Mouse (Mus musculus): ENCODE measurements at regions not wholly inside any gene's neighbourhood (a gene's known extent, or its start where the extent isn't known, plus 50 kb on each side); places are given as distances from the start of the nearest gene placed in this dataset.

DNA sequence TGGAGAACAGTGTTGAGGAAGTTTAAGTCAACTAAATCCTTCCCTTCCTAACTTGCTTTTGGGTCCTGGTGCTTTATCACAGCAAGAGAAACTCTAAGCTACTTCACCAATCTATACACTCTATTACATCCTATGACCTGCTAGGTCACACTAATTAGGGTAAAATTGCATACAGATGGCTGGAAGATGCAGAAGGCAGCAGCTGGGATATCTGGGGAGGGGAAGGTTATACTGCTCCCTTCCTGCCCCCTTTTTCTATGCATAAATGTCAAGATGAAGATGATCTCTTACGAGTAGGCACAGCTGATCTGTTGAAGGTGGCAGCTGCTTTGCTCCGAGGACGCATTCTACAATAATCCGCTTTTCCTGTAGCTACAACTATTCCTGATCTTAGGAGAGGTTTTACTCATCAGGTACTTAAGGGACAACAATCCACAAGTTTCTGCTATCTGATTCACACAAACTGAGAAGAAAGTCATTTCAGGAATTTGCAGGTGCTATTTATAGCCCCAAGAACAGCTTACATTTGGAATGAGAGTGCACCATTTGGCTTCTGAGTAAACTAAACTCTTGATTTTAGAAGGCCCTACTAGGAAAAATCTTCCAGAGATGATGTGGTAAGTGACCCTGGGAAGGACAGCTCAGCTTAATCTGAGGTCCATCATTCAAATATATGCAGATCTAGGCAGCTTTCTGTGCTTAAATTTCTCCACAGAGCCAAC, 146.3 kb upstream of the Krr1 start:
- DNase-seq (ENCODE audit: low spot score in 2 of 2) = no peak

DNA sequence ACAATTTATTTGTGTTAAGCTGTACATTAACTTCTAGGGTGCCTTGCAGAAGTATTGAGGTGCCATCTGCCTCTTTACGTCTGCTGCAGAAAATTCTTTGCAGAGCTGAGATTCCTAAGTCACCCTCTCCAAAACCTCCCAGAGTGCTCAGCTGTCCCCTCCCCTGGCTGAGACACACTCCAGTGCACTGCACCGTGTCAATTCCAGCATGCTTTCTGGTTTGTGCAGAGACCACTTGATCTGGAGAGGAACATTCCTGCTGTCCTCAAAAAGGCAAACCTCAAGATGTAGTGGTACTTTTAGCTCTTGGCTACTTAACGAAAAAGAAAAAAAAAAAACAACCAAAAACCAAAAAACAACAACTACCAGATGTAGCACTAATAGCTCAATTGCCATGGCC, 145.2 kb upstream of the Krr1 start:
- no peak for DNase-seq (ENCODE audit: low spot score in 2 of 2)

DNA sequence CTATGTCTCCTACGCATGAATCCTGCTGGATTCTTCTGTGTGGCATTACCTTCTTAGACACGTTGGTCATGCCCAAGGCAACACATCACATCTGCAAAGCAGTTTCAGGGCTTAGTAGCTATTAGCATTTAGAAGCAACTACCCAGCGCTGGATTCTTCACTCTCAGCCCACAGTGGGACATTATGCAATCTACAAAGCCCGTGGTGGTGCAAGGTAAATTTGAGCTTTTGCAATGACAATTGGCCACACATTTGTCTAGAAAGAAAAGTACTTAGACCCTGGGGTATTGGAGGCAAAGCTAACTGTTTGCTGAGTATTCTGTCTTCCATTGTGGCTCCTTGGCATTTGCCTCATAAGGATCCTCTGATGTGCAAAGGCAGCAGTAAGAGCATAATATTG, 144.5 kb upstream of the Krr1 start:
- DNase-seq (ENCODE audit: low spot score in 2 of 2) = no peak

DNA sequence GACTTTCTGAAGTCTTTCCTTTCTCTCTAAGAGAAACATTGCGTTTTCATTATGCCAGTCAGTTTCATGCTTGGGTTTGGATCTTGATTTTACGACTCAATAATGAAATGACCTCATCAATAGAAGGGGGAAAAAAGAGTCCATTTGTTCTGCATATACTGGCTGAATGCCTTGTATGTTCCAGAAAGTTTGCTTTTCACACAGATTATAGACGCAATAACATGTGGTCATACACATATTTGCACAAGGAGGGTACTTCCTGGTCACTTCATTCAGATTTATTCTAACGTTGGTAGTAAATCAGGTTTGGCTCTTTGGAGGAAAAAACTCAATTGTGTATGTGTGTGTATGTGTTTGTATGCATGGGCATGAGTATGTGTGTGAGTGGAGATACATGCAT, 143.9 kb upstream of the Krr1 start:
- no peak for DNase-seq (ENCODE audit: low spot score in 2 of 2)

DNA sequence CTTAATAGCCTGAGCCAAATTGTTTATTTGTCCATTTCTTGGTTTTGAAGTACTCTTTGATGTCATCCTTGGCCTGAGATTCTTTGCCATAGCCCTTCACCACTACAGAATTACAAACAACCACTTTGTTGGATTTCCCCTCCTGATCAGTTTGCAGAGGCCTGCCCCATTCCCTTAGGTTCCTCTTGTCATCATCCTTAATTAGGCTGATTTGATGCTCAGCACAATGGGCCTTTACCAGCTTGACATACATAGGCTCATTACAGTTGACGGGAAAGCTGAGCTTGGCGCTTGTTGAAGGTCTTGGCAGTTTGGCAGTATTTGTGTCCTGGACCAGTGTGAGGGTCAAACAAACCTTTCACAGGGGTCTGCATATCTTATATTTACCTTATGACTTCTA, 143.2 kb upstream of the Krr1 start:
- no peak for DNase-seq (ENCODE audit: low spot score in 2 of 2)

DNA sequence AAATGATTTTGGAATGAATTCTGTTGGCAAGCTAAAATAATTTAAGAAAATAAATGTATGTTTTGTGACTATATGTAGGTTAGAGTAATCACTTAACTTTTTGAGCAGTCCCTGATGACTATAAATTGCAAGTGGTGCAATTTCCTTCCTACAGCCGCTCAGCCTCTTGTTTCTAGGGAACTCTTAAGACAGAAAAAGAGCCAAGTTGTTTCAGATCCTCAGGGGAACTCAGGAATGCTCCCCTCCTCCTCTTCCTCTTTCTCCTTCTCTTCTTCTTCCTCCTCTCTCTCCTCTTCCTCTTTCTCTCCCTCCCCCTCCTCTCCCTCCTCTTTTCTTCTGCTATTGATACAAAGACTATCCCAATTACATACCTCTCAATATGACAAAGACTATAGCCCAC, 141.4 kb upstream of the Krr1 start:
- no peak for DNase-seq (ENCODE audit: low spot score in 2 of 2)

DNA sequence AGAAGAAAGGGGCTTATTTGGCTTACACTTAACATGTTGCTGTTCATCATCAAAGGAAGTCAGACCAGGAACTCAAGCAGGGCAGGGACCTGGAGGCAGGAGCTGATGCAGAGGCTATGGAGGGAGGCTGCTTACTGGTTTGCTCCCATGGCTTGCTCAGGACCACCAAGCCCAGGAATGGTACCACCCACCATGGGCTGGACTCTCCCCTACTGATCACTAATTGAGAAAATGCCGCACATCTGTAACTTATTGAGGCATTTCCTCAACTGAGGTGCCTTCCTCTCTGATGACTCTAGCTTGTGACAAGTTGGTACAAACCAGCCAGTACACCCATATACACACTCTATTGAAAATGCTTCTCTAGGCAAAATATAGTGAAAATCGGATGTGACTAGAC, 138.9 kb upstream of the Krr1 start:
- DNase-seq (ENCODE audit: low spot score in 2 of 2) = no peak

DNA sequence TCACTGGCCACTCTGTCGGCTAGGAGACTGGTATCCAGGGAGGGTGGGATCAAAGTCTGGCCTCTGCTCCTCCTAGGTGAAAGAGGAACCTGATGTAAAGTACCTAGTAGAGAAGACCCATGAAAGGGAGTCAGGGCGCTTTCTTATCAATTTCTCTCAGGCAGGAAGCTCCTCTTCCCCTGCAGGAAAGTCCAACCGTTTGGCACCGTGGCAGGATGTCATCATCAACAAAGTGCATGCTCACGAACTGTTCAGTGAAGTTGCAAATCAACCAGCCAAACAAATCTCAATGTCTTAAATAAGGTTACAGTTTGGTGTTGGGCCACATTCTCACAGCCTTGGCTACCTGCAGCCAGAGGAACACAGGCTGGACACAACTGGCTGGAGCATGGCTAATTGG, 138.2 kb upstream of the Krr1 start:
- no peak for DNase-seq (ENCODE audit: low spot score in 2 of 2)

DNA sequence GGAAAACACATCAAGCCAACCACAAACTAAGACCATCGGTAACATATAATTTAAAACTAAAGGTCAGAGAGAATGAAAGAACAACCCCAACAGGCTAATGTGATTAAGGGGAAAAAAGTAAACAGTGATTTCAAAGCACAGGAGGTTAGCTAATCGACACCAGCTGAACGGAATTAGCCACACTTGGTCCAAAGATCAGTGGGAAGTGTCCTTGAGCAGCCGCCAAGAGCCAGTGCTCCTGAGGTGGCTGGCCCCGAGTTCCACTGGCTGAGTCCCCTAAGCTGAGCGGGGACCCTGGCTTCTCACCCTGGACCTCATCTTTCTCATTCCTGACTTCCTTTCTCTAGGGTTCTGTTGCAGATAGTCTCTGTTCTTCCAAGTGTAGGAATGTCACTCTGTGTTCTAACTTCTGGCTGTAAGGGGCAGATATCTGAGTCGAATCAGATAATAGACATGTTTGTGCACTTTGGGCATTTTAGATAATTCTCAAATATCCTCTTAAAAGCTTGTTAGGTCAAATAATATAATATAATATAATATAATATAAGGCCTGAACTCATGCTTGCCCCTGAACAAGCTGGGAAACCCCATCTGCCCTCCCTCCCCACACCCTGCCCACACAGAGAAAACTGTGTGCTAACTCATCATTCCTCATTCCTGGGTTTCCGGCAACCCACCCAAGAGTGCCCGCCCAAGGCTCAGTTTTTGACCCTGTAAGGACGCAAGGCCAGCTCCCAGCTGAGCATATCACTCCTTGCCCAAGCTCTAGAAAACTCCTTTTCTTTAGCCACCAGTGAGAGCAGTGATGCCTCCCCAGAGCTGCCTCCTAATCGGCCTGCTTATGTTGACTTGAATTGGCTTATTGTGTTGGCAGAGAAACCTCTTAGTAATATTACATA, 137.3 kb upstream of the Krr1 start:
- no peak for DNase-seq (ENCODE audit: low spot score in 2 of 2)

DNA sequence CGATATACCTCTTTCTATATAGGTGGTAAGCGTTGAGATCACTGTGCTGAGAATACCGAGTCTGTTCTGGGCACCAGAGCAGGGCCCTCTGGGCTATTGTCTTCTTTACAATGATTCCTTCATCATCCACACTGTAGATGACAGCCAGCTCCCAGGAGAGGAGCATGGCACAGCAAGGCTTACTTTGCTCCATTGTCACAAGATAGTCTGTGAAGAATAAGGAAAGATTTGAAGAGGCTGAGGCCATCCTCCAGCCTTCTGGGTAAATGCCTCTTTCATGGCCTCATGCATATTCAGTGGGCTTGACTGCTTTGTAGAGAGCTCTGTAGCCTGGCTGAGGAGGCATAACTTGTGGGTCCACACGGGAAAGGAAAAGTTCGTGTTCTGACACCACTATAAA, 136.3 kb upstream of the Krr1 start:
- no peak for DNase-seq (ENCODE audit: low spot score in 2 of 2)

DNA sequence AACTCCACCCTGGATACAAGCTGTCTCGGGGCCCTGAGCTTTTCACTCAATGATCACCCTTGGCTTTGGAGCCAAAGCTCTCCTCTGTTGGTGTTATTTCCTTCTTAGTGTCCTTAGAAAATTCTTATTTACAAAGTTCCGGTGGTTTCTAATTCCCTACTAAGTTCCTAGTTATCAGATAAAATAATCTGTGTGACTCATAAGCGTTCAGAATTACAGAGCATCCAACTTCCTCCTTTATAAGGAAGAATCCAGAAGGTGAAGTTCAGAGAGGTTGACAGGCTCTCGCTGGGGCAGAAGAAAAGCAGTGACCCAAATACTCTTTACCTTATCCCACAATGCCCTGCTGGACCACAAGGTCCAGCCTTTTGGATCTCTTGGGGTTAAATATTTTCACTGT, 135.7 kb upstream of the Krr1 start:
- no peak for DNase-seq (ENCODE audit: low spot score in 2 of 2)

DNA sequence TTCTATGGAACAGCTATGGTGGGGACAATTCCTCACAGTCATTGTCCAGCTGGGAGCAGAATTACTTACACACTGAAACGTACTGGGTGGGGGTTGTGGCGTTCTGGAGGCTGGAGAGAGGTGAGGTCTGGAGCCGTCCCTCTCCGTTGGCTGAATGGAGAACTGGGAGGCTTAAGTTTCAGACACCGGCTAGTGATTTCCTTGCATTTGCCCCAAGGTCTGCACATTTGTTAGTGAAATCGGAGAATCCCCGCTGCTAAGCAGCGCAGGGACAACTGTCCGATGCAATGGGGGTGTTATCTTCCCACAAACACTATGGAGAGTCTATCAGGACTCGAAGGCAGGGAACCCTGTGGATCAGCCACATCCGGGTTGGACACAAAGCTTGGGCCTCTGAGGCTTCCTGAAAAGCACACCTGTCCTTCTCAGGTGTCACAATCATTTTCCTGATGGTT, 130.1 kb upstream of the Krr1 start:
- DNase-seq (ENCODE audit: low spot score in 2 of 2) = no peak

DNA sequence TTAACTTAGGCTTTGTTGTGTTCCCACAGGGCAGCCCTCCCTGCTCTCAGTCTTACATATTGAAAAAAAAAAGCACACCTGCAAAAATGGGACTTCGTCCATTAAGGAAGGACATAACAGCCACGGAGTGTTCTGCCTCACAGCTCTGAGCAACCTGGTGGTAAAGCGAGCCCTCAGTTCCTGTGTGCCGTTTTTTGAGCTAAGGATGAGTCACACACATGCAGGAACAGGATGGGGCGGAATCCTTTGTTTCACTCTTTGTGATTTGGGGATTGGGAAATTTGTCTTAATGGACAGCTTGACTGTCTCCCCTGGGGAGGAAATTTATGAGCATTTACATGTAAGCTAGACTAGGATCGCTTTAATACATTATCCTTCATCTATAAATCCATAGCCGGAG, 129.6 kb upstream of the Krr1 start:
- DNase-seq (ENCODE audit: low spot score in 2 of 2) = no peak

DNA sequence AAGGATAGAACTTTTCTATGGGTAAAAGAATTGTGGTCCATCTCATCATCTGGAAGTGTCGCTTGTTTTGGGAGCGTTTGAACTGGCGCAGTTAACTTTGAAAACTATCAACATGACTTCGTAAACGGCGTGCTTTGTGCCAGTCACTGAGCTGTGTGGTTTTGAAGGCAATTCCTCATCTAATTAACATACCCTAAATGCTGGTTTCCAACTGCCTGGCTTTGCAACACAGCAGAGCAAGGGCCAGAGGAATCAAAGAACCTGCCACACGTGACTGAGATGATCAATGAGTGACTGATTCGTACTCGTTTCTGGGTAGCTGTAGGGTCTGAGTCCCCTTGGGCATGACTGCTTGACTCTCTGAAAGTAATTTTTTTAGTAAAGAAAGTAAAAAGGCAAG, 129.2 kb upstream of the Krr1 start:
- no peak for DNase-seq (ENCODE audit: low spot score in 2 of 2)

DNA sequence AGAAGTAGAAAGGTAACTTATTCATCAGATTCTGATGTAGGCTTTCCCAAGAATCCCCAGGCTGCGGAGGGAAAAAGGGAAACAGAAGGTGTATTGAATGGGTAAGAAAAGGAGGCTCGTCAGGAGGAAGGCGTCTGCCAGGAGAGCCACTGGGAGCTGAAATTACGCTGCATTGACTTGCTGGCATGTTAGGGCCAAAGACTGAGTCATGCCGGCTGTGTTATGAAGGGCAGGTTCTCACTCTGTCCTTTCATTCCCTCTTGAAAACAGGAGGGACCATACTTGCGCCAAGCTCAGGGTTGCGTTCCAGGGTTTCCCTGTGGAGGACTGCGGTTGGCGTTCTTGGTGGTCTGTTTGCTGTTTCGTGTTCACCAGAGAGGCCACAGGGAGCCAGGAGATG, 128.3 kb upstream of the Krr1 start:
- DNase-seq (ENCODE audit: low spot score in 2 of 2) = no peak

DNA sequence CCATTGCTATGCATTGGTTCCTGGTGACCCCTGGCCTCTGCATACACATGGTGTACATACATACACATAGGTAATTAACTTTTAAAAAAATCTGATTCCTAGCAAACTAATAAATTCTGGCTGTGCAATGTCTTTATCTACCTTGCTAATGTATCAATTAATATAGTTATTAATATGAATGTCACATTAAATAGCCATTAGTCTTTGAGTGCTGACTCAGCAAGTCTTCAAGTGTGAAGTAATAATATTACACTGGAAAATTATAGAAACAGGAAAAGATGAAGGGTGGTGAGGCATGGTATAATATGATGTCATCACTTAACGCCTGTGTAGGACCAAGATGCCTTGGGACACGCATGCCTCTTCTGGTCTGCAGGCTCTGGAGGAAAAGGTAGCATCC, 126.5 kb upstream of the Krr1 start:
- DNase-seq (ENCODE audit: low spot score in 2 of 2) = no peak

DNA sequence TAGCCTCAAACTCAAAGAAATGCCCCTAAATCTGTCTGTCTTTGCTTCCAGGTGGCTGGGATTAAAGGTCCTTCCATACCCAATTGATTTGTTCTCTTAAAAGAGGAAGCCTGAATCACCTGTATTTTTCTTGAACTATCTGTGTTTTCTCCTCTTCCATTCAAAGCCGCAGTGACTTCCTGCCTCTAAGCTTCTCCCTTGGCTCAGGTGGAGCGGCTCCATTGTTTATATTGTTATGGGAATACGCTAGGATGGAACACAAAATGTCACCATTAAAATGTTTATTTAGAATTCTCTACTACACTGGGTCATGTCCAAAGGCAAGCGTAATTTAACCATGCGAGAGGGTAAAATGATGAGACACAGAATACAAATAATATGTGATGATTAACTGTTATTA, 118.2 kb upstream of the Krr1 start:
- no peak for DNase-seq (ENCODE audit: low spot score in 2 of 2)

DNA sequence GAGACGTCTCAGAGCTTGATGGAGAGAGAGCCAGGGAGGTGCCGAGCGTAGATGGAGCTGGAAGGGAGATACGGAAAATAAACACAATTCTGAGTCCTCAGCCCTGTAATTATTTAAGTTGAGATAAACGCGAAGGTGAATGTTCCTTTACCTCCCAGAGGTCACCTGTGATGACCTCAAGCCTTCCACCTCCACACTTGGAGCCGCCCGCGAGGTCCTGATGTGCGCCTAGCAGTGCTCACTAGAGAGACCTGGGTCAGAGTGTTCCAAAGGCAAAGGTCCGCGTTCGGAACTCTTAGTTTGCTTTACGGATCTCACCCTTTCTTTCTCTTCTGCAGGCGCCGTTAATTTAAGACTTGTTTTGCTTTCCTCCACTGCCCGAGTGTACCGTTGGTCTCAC, 117.0 kb upstream of the Krr1 start:
- no peak for DNase-seq (ENCODE audit: low spot score in 2 of 2)

DNA sequence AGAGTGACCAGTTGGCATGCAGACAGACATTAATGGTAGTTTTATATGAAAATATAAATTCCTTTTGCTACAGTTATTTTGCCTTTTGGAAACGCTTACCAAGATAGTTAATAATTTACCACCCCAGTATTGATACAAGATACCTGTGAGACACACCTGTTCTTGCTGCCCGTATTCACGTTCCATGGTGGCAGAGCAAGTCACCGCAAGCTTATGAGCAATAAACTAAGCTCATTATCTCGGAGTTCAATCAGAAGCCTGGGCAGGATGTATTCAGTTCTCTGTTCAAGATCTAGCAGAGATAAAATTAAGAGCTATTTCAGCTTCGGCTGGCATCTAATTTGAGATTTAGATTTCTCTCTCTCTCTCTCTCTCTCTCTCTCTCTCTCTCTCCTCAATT, 114.1 kb upstream of the Krr1 start:
- DNase-seq (ENCODE audit: low spot score in 2 of 2) = no peak

DNA sequence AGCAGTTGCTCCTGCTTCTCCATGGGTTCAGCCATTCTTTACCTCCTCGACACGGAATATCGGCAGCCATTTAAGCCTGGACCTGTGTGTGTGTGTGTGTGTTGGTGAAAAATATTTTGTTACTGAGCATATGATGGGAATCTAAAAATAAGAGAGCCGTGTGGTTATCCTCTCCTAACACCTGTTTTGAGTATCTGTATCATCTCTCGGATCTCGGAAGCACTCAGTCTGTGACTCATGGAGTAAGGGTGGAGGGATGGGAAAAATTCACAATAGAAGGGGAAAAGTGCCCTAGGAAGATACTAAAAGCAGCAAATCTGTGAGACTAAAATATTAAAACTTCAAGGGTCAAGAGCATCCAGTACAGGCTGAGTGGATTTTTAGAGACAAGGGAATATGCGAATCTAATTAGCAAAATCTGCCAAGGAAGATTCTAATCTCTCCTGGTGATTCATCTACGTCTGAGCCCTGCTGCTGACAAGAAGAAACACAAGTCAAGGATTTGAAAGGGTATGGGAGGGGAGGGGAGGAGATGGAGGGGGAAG, 107.1 kb upstream of the Krr1 start:
- DNase-seq (ENCODE audit: low spot score in 2 of 2) = no peak

DNA sequence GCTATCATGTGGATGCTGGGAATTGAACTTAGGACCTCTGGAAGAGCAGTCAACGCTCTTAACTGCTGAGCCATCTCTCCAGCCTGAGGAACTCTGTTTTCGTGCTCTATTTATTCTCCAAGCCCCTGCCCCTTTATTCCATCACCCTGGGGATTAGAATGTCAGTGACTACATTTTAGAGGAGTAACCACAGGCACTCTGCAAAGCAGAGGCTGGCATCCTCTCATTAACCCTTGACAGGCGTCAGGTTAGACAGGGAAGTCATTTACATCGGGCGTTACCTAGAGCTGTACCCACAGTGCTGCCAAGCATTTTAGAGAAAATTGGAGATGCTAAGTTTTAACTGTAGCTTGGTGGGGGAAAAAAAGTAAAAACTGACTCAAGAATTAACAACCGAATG, 105.4 kb upstream of the Krr1 start:
- no peak for DNase-seq (ENCODE audit: low spot score in 2 of 2)

DNA sequence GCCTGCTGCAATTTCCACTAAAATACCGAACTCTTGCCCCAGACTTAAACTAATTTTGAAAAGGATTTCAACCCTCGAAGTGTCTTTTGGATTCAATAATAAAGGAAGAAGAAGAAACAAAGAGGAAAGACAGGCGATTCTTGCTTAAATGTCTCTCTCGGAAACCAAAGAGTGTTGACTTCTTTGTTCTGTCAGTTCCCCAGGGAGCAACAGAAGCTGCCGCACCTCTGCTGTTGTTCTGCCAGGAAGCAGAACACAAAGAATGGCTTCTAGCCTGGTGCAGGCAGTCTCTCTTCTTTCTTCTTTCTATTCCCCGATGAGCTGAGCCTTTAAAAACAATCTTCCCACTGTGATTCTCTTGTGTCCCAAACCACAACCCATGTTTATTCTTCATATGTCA, 104.9 kb upstream of the Krr1 start:
- DNase-seq (ENCODE audit: low spot score in 2 of 2) = no peak

DNA sequence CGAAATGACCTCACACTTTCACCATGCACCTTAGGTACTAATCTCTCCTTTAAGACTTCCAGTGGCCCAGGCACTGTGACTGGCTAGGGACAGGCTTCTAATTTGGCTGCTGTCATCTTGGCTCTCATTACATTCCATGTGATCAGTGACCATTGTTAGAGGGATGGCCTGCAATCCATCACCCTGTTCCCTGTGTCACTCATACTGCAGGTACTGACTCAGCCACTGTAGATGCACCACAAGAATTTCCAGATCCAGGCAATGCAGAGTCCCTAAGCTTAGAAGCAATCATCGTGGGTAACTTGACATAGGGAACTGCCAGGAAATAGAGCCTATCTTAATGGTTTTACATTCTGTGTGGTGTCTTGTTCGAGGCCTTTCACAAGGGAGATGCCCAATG, 92.1 kb upstream of the Krr1 start:
- no peak for DNase-seq (ENCODE audit: low spot score in 2 of 2)
